Mouse (Mus musculus): ENCODE measurements around the gene Tfcp2. TPM values are rescaled to one million over a fixed set of nuclear protein-coding genes. Genes with fewer than 3 reads are reported as not detected.

Gene Tfcp2
- polyA plus RNA-seq (2011; ENCODE audit: insufficient read depth, insufficient read length, low read depth, missing spikeins) = 14.2 and 15.7 TPM in 2 replicates

- Histone ChIP-seq H3K4me3 (ENCODE audit: low read depth, low read length) (peak within 1 kb of the TSS; percentile 58), H3K9me3 (replicated peaks; ENCODE audit: control insufficient read depth, insufficient read depth, low read length, poor library complexity, severe bottlenecking) (no peaks in the 10 kb centered on the region), H3K4me1 (ENCODE audit: control insufficient read depth, insufficient read depth, low read length) (no peaks in the 10 kb centered on the region), H3K27me3 (ENCODE audit: control insufficient read depth, insufficient read depth, low read length, poor library complexity, severe bottlenecking) (no peaks in the 10 kb centered on the region), H3K9ac (ENCODE audit: low read depth, poor library complexity, severe bottlenecking) (peak within 1 kb of the TSS; percentile 80), H3K36me3 (ENCODE audit: control insufficient read depth, insufficient read depth, low read length, poor library complexity, severe bottlenecking) (no peaks in the 10 kb centered on the region; the same call in 1 of the 2 replicates), H3K27ac (ENCODE audit: insufficient read depth, low read length) (peak within 1 kb of the TSS; percentile 16; the same call in 1 of the 2 replicates)
- TF ChIP-seq EP300 (IDR thresholded peaks at IDR 0.05; ENCODE audit: insufficient read depth, low read depth, low read length) = no peak
- peak; percentile 47 for TF ChIP-seq POLR2A (IDR thresholded peaks at IDR 0.05; ENCODE audit: insufficient read depth, low read length)
Observed at GRCm38 (mm10) chr15:100551326-100552307, at the start of gene Tfcp2. Gene Tfcp2, minus strand, starts transcription at chr15:100552008.

GRCm38 (mm10) chr15:100600696-100601272 is 49.0 kb upstream of the Tfcp2 start:
- Histone ChIP-seq H3K27ac (ENCODE audit: insufficient read depth, low read length) (no peak overlapping the region), H3K27me3 (ENCODE audit: control insufficient read depth, insufficient read depth, low read length, poor library complexity, severe bottlenecking) (peaks cover 15% of the 10 kb centered on the region), H3K4me3 (ENCODE audit: low read depth, low read length) (no peak overlapping the region), H3K36me3 (ENCODE audit: control insufficient read depth, insufficient read depth, low read length, poor library complexity, severe bottlenecking) (no peaks in the 10 kb centered on the region), H3K9me3 (replicated peaks; ENCODE audit: control insufficient read depth, insufficient read depth, low read length, poor library complexity, severe bottlenecking) (no peaks in the 10 kb centered on the region), H3K4me1 (ENCODE audit: control insufficient read depth, insufficient read depth, low read length) (no peaks in the 10 kb centered on the region), H3K9ac (ENCODE audit: low read depth, poor library complexity, severe bottlenecking) (no peak overlapping the region)
- TF ChIP-seq POLR2A (IDR thresholded peaks at IDR 0.05; ENCODE audit: insufficient read depth, low read length) (no peak), EP300 (IDR thresholded peaks at IDR 0.05; ENCODE audit: insufficient read depth, low read depth, low read length) (no peak), CTCF (IDR thresholded peaks at IDR 0.05; ENCODE audit: low read depth, low read length) (no peak)

GRCm38 (mm10) chr15:100600047-100600695 is 48.4 kb upstream of the Tfcp2 start:
- no peaks in the 10 kb centered on the region for H3K36me3 ChIP-seq (ENCODE audit: control insufficient read depth, insufficient read depth, low read length, poor library complexity, severe bottlenecking)
- no peaks in the 10 kb centered on the region for H3K4me1 ChIP-seq (ENCODE audit: control insufficient read depth, insufficient read depth, low read length)
- H3K27ac ChIP-seq (ENCODE audit: insufficient read depth, low read length) = no peak overlapping the region
- no peaks in the 10 kb centered on the region for H3K9me3 ChIP-seq (replicated peaks; ENCODE audit: control insufficient read depth, insufficient read depth, low read length, poor library complexity, severe bottlenecking)
- H3K9ac ChIP-seq (ENCODE audit: low read depth, poor library complexity, severe bottlenecking) = peak overlapping the region; percentile 83
- peaks cover 15% of the 10 kb centered on the region for H3K27me3 ChIP-seq (ENCODE audit: control insufficient read depth, insufficient read depth, low read length, poor library complexity, severe bottlenecking)
- TF ChIP-seq POLR2A (IDR thresholded peaks at IDR 0.05; ENCODE audit: insufficient read depth, low read length) = no peak
- peak overlapping the region; percentile 66 for H3K4me3 ChIP-seq (ENCODE audit: low read depth, low read length)

- no peaks in the 10 kb centered on the region for H3K9me3 ChIP-seq (replicated peaks; ENCODE audit: control insufficient read depth, insufficient read depth, low read length, poor library complexity, severe bottlenecking)
- peak within 1 kb of the TSS; percentile 83 for H3K9ac ChIP-seq (ENCODE audit: low read depth, poor library complexity, severe bottlenecking)
- no peak within 1 kb of the TSS for H3K27ac ChIP-seq (ENCODE audit: insufficient read depth, low read length)
- peaks cover 15% of the 10 kb centered on the region for H3K27me3 ChIP-seq (ENCODE audit: control insufficient read depth, insufficient read depth, low read length, poor library complexity, severe bottlenecking)
- no peaks in the 10 kb centered on the region for H3K4me1 ChIP-seq (ENCODE audit: control insufficient read depth, insufficient read depth, low read length)
- no peaks in the 10 kb centered on the region for H3K36me3 ChIP-seq (ENCODE audit: control insufficient read depth, insufficient read depth, low read length, poor library complexity, severe bottlenecking)
- H3K4me3 ChIP-seq (ENCODE audit: low read depth, low read length) = peak within 1 kb of the TSS; percentile 66
- TF ChIP-seq EP300 (IDR thresholded peaks at IDR 0.05; ENCODE audit: insufficient read depth, low read depth, low read length) (no peak), CTCF (IDR thresholded peaks at IDR 0.05; ENCODE audit: low read depth, low read length) (no peak), POLR2A (IDR thresholded peaks at IDR 0.05; ENCODE audit: insufficient read depth, low read length) (no peak)
Observed at GRCm38 (mm10) chr15:100599276-100600046, 47.7 kb upstream of the Tfcp2 start, which contains the start of gene Pou6f1. Gene Pou6f1, minus strand, starts transcription at chr15:100599984.

- H3K27me3 ChIP-seq (ENCODE audit: control insufficient read depth, insufficient read depth, low read length, poor library complexity, severe bottlenecking) = peaks cover 15% of the 10 kb centered on the region
Observed at GRCm38 (mm10) chr15:100598883-100599275, 47.1 kb upstream of the Tfcp2 start.

More at GRCm38 (mm10) chr15:100598883-100599275, 47.1 kb upstream of the Tfcp2 start:
- H3K4me1 ChIP-seq (ENCODE audit: control insufficient read depth, insufficient read depth, low read length) = no peaks in the 10 kb centered on the region
- no peaks in the 10 kb centered on the region for H3K9me3 ChIP-seq (replicated peaks; ENCODE audit: control insufficient read depth, insufficient read depth, low read length, poor library complexity, severe bottlenecking)
- H3K27ac ChIP-seq (ENCODE audit: insufficient read depth, low read length) = no peak overlapping the region
- TF ChIP-seq CTCF (IDR thresholded peaks at IDR 0.05; ENCODE audit: low read depth, low read length) (no peak), EP300 (IDR thresholded peaks at IDR 0.05; ENCODE audit: insufficient read depth, low read depth, low read length) (no peak), POLR2A (IDR thresholded peaks at IDR 0.05; ENCODE audit: insufficient read depth, low read length) (no peak)
- no peaks in the 10 kb centered on the region for H3K36me3 ChIP-seq (ENCODE audit: control insufficient read depth, insufficient read depth, low read length, poor library complexity, severe bottlenecking)
- H3K4me3 ChIP-seq (ENCODE audit: low read depth, low read length) = peak overlapping the region; percentile 30; the same call in 1 of the 2 replicates
- H3K9ac ChIP-seq (ENCODE audit: low read depth, poor library complexity, severe bottlenecking) = peak overlapping the region; percentile 83

Measured in ES-Bruce4 (cell line).